Mouse (Mus musculus): ENCODE measurements around the gene Gm45208. TPM values are rescaled to one million over a fixed set of nuclear protein-coding genes. Genes with fewer than 3 reads are reported as not detected.
A peak's percentile ranks its signal among the peaks of the same experiment; 100 is the strongest.

The Gm45208 gene
- total and polyA plus RNA-seq, 2 experiments from 2014 or later, result 1.2 TPM; not detected in 1

DNA sequence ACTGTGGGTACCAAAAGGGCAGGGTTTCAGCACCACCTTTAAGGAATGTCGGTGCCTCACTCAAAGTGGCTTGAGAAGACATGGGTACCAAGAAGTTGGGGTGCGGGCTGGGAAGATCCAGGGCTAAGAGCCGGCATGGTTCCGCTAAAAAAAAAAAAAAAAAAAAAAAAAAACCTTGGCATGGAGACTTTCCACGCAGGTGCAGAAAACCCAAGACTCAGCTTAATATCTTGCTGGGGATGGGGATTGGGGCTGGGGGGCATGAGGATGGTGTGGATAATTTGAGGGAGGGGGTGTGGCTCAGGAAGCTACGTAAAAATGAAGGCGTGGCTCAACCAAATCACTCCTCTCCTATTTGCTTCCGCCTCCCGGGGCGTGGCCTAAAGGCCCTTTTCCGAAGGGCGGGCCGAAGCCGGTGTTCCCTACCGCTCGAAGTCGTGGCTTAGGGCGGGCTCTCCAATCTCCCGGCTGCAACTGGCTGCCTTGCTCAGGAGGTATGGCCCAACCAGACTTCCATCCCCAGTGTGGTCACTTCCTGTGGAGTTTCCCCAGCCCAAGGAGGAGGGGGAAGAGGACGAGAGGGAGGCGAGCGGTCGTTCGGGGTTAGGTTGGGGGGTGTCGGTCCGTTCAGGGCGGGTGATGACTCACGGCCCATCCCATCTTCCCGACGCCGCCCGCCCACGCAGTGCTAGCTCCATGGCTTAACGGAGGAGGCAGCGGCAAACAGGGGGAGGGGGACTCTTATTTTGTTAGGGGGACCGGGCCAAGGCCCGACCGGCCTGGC is 40.3 kb downstream of the Gm45208 start, which contains the start of gene Tfe3:
Gene Tfe3, plus strand, starts transcription at position 424 of the 784 bp plus-strand sequence.
- no peak for TF ChIP-seq CTCF (IDR thresholded peaks at IDR 0.05; ENCODE audit: low read depth)
- ATAC-seq (peak; percentile 97), DNase-seq (ENCODE audit: low spot score) (peak; percentile 95)
- Histone ChIP-seq H3K4me1 (ENCODE audit: insufficient read depth, low read length) (no peaks in the 10 kb centered on the region), H3K9me3 (ENCODE audit: low read length) (no peaks in the 10 kb centered on the region), H3K4me2 (ENCODE audit: low read depth, low read length) (peak within 1 kb of the TSS; percentile 63), H3K27me3 (ENCODE audit: insufficient read depth, low read length) (no peaks in the 10 kb centered on the region), H3K36me3 (ENCODE audit: insufficient read depth, low read length) (no peaks in the 10 kb centered on the region), H3K9ac (replicated peaks; ENCODE audit: low read length) (peak within 1 kb of the TSS; percentile 56), H3K4me3 (ENCODE audit: low read length) (peak within 1 kb of the TSS; percentile 59), H3K27ac (0 out of 2 replicates have a peak within 1 kb of the TSS, but pooled peaks have one; percentile 45)
- 26% methylated on average over 38 of the region's 38 CpGs for WGBS

- ATAC-seq (no peak; the same call in 1 of the 2 replicates), DNase-seq (ENCODE audit: low spot score) (peak; percentile 2)
- Histone ChIP-seq H3K4me3 (ENCODE audit: low read length) (peak overlapping the region; percentile 59), H3K9me3 (ENCODE audit: low read length) (no peaks in the 10 kb centered on the region), H3K4me2 (ENCODE audit: low read depth, low read length) (peak overlapping the region; percentile 63), H3K27me3 (ENCODE audit: insufficient read depth, low read length) (no peaks in the 10 kb centered on the region), H3K27ac (0 out of 2 replicates have a peak overlapping the region, but pooled peaks have one; percentile 45), H3K9ac (replicated peaks; ENCODE audit: low read length) (peak overlapping the region; percentile 56), H3K36me3 (ENCODE audit: insufficient read depth, low read length) (no peaks in the 10 kb centered on the region), H3K4me1 (ENCODE audit: insufficient read depth, low read length) (no peaks in the 10 kb centered on the region)
- TF ChIP-seq CTCF (IDR thresholded peaks at IDR 0.05; ENCODE audit: low read depth), result no peak
- 38% methylated on average over 21 of the region's 21 CpGs for WGBS
These were observed 40.8 kb downstream of the Gm45208 start for GRCm38 (mm10) chrX:7762921-7763197.

GRCm38 (mm10) chrX:7763631-7764393 is 41.8 kb downstream of the Gm45208 start:
- Histone ChIP-seq H3K9ac (replicated peaks; ENCODE audit: low read length) (peak overlapping the region; percentile 56; the same call in 1 of the 2 replicates), H3K27me3 (ENCODE audit: insufficient read depth, low read length) (no peaks in the 10 kb centered on the region), H3K4me1 (ENCODE audit: insufficient read depth, low read length) (no peaks in the 10 kb centered on the region), H3K27ac (no peak overlapping the region), H3K9me3 (ENCODE audit: low read length) (no peaks in the 10 kb centered on the region), H3K4me3 (ENCODE audit: low read length) (peak overlapping the region; percentile 59), H3K4me2 (ENCODE audit: low read depth, low read length) (peak overlapping the region; percentile 63), H3K36me3 (ENCODE audit: insufficient read depth, low read length) (no peaks in the 10 kb centered on the region)
- peak; percentile 10 for DNase-seq (ENCODE audit: low spot score)
- TF ChIP-seq CTCF (IDR thresholded peaks at IDR 0.05; ENCODE audit: low read depth), result no peak
- ATAC-seq, result no peak
- 19% methylated on average over 22 of the region's 22 CpGs for WGBS

DNA sequence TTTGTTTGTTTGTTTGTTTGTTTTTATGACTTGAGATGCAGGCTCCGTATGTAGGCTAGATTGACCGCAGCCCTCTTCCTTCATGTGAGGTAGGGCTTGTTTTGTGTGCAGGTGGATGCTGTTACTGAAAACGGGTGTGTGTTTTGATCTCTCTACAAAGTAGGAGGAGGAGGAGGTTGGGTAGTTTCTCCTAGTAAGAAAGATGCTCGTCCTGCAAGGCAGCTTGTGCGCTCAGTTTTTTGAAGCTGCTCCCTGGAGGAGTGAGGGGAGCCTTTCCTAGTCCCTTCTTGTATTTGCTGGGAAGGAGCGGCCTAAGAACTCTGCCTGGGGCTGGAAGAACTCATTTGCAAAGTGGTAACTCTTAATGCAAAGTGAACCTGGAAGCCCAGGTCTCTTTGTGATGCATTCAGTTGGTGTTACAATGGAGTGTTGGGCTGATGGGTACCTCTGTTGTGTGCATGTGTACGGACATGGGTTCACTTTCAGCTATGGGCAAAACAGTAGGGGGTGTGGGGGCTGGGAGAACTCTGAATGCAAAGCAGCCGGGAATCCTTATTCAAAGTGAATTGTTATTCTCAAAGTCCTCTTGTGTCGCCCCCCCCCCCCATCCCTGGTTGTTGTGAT is 42.7 kb downstream of the Gm45208 start:
- ATAC-seq (no peak), DNase-seq (ENCODE audit: low spot score) (no peak)
- TF ChIP-seq CTCF (IDR thresholded peaks at IDR 0.05; ENCODE audit: low read depth), result no peak
- no peaks in the 10 kb centered on the region for H3K36me3 ChIP-seq (ENCODE audit: insufficient read depth, low read length)
- peak overlapping the region; percentile 63 for H3K4me2 ChIP-seq (ENCODE audit: low read depth, low read length)
- H3K4me3 ChIP-seq (ENCODE audit: low read length), result peak overlapping the region; percentile 59
- WGBS, result 29% methylated on average over 9 of the region's 9 CpGs
- H3K9me3 ChIP-seq (ENCODE audit: low read length), result no peaks in the 10 kb centered on the region
- no peak overlapping the region for H3K27ac ChIP-seq
- H3K9ac ChIP-seq (replicated peaks; ENCODE audit: low read length), result no peak overlapping the region
- H3K4me1 ChIP-seq (ENCODE audit: insufficient read depth, low read length), result no peaks in the 10 kb centered on the region
- no peaks in the 10 kb centered on the region for H3K27me3 ChIP-seq (ENCODE audit: insufficient read depth, low read length)

- no peak overlapping the region for H3K27ac ChIP-seq
- no peak for TF ChIP-seq CTCF (IDR thresholded peaks at IDR 0.05; ENCODE audit: low read depth)
- no peaks in the 10 kb centered on the region for H3K36me3 ChIP-seq (ENCODE audit: insufficient read depth, low read length)
- DNase-seq (ENCODE audit: low spot score), result peak; percentile 3
- H3K4me2 ChIP-seq (ENCODE audit: low read depth, low read length), result peak overlapping the region; percentile 63
- ATAC-seq, result no peak
- no peak overlapping the region for H3K9ac ChIP-seq (replicated peaks; ENCODE audit: low read length)
- H3K27me3 ChIP-seq (ENCODE audit: insufficient read depth, low read length), result no peaks in the 10 kb centered on the region
- no peaks in the 10 kb centered on the region for H3K9me3 ChIP-seq (ENCODE audit: low read length)
- peak overlapping the region; percentile 59 for H3K4me3 ChIP-seq (ENCODE audit: low read length)
- H3K4me1 ChIP-seq (ENCODE audit: insufficient read depth, low read length), result no peaks in the 10 kb centered on the region
- whole genome bisulfite sequencing, result 39% methylated on average over 13 of the region's 13 CpGs
These were observed 43.2 kb downstream of the Gm45208 start for GRCm38 (mm10) chrX:7765281-7765670.

DNA sequence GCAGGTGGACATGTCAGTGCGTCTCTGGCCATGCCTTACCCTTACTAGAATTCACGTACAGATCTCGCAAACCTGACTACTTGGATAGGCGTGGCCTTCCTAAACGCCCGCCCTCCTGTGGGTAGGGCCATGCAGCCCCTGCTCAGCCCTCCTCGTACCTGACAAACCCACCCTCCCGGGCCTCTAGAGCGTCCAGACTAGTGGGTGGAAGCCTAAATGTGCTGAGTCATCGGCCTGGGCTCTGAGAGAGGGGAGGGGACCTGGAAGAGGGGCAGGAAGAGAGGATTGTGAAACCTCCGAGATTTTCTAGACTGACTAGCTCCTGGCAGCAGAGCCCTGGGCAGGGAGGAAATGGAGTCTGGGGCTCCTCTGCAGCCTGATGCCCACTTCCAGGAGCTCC is 43.7 kb downstream of the Gm45208 start:
- DNase-seq (ENCODE audit: low spot score), result peak; percentile 39
- Histone ChIP-seq H3K27ac (no peak overlapping the region), H3K4me3 (ENCODE audit: low read length) (peak overlapping the region; percentile 59), H3K9ac (replicated peaks; ENCODE audit: low read length) (no peak overlapping the region), H3K27me3 (ENCODE audit: insufficient read depth, low read length) (no peaks in the 10 kb centered on the region), H3K36me3 (ENCODE audit: insufficient read depth, low read length) (peaks cover 3% of the 10 kb centered on the region; the same call in 1 of the 2 replicates), H3K9me3 (ENCODE audit: low read length) (no peaks in the 10 kb centered on the region), H3K4me1 (ENCODE audit: insufficient read depth, low read length) (no peaks in the 10 kb centered on the region), H3K4me2 (ENCODE audit: low read depth, low read length) (peak overlapping the region; percentile 63)
- 23% methylated on average over 11 of the region's 11 CpGs for WGBS
- no peak for TF ChIP-seq CTCF (IDR thresholded peaks at IDR 0.05; ENCODE audit: low read depth)
- peak; percentile 30; the same call in 1 of the 2 replicates for ATAC-seq

All from hindbrain, postnatal 0 days (tissue).